Mouse (Mus musculus): Measurements from ENCODE around the gene Cmas. TPM values are rescaled to one million over a fixed set of nuclear protein-coding genes. Genes with fewer than 3 reads are reported as not detected.

Gene Cmas
- total RNA-seq, 2 experiments from 2014 or later = 100 to 102 TPM

DNA sequence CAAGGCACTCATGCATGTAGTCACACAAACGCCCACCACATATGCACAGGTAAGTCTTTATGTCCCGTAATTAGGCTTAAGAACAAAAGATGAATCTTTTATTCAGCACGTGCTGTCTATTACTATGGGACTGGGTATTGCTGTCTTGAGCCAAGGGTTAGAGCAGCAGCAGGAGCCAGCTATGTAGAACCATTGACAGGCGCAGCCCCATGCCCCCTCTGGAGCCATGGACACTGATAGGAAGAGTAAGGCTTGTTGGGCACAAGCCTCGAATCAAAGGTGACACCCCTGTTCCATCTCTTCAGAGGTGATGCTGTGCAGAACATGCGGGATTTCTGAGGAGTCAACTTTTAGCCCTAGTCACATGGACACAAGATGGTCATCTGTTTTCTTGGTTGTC lies 2.1 kb downstream of the Cmas start:
- no peak for DNase-seq (ENCODE audit: low spot score in 2 of 2)
- no peak for TF ChIP-seq CTCF (conservative IDR thresholded peaks at IDR 0.05)
- Histone ChIP-seq H3K4me3 (no peak overlapping the region), H3K27ac (no peak overlapping the region)

DNA sequence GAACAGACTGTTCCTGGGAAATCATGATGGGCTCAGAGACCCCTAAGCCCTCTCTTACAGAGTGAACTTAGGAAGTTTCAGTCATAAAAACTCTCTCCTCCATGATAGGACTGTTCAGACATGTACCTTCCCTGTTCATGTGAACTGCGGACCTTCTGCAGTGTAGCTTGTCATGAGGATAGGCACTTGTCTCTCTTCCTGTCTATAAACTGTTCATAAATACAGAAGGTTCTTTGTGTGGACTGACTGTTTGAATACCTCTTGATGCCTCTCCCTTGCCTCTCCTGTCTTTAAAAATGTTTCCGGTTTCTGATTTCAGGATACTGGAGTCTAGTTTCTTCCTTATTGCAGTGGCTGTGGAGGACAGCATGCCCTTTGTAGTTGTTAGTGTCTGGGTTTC lies 3.1 kb downstream of the Cmas start:
- DNase-seq (ENCODE audit: low spot score in 2 of 2) = no peak
- Histone ChIP-seq H3K27ac (no peak overlapping the region), H3K4me3 (no peak overlapping the region)
- TF ChIP-seq CTCF (conservative IDR thresholded peaks at IDR 0.05) = no peak

DNA sequence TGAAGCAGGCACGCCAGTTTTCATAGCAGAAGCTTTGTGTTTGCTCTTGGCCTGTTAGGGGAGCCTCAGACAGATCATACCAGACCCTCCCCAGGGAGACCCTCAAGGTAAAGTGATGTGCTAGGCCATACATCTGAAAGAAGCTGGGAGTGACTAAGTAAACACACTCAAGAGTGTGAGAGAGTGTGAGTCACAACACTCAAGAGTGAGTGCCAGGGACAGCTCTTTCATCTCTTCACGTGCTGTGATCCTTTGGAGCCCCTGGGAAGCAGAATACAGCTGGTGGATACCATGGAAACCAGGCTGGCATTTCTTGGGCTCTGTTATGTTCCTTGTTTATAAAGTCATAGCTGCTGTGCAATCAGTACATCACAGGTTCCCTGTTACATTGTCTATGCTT lies 8.4 kb downstream of the Cmas start:
- TF ChIP-seq CTCF (conservative IDR thresholded peaks at IDR 0.05) = no peak
- no peak for DNase-seq (ENCODE audit: low spot score in 2 of 2)
- Histone ChIP-seq H3K27ac (no peak overlapping the region), H3K4me3 (no peak overlapping the region)

DNA sequence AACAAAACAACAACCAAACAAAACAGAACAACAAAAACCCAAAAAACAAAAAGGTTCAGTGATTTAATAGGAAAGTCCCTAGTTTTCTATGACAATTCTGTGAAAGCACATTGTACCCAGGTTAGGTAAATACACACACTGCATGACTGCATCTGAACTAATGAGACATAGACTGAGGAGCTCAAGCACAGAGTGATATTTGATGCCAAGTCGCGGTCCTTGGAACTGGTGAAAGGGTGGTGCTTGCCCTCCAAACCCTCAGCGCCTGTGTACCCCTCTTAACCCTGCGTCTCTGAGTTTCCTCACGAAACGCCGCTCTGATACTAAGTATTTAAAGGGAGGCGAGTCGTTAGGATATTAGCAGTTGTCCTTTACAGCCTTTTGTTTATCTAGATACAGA lies 10.8 kb downstream of the Cmas start:
- no peak for DNase-seq (ENCODE audit: low spot score in 2 of 2)
- no peak for TF ChIP-seq CTCF (conservative IDR thresholded peaks at IDR 0.05)
- Histone ChIP-seq H3K4me3 (no peak overlapping the region), H3K27ac (no peak overlapping the region)

DNA sequence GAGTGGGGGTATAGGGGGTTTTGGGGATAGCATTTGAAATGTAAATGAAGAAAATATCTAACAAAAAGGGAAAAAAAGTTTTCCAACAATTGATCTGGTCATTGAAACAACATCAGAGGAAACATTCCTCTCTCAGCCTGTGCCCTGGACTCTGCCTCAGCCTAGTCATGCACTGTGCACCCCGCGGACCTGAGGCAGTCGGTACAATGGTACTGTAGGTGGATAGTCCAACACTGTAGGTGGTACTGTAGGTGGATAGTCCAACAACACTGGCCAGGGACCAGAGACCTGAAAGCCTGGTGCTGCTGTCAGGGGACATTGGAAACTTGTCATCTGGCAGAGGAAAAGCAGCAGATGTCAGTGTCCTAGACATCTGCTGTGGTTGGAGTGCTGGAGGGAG lies 13.4 kb downstream of the Cmas start:
- no peak for DNase-seq (ENCODE audit: low spot score in 2 of 2)

DNA sequence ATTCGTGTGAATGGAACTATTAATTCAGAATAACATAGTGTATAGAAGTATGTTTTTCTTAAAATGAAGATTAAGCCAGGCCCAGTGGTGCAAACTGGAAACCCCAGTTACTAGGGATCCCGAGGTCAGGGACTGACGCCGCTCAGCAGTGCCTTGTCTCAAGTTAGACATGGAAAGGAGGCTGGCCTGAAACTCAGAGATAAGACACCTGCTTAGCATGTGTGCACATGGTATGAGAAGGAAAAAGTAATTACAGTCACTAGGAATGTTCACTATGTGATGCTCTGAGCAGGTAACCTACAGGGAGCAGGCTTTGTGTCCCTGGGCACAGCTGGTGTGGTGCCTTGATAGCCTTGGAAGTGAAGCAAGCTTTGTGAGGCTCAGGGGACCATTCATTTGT lies 15.2 kb downstream of the Cmas start:
- Histone ChIP-seq H3K4me3 (no peak overlapping the region), H3K27ac (no peak overlapping the region)
- no peak for TF ChIP-seq CTCF (conservative IDR thresholded peaks at IDR 0.05)
- DNase-seq (ENCODE audit: low spot score in 2 of 2) = no peak

More for the DNA sequence above, 13.4 kb downstream of the Cmas start:
- H3K27ac ChIP-seq = no peak overlapping the region
- no peak overlapping the region for H3K4me3 ChIP-seq
- TF ChIP-seq CTCF (conservative IDR thresholded peaks at IDR 0.05) = no peak

DNA sequence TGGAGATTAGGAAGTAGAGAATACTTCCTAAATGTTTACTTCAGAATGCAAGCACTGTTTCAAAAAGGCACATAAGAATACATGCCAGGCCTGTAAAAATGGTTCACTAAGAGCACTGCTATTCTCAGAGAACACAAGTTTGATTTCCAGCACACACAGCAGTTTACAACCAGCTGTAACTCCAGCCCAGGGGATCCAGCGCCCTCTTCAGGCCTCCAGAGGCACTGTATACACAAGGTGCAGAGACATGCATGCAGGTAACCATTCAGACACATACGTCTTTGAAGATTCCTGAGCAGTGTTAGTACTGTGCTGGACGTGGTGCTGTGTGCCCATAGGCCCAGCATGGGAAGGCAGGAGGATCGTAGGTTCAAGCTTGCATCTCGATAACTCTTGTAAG lies 17.1 kb downstream of the Cmas start:
- Histone ChIP-seq H3K27ac (no peak overlapping the region), H3K4me3 (no peak overlapping the region)
- TF ChIP-seq CTCF (conservative IDR thresholded peaks at IDR 0.05) = peak; percentile 58
- no peak for DNase-seq (ENCODE audit: low spot score in 2 of 2)

DNA sequence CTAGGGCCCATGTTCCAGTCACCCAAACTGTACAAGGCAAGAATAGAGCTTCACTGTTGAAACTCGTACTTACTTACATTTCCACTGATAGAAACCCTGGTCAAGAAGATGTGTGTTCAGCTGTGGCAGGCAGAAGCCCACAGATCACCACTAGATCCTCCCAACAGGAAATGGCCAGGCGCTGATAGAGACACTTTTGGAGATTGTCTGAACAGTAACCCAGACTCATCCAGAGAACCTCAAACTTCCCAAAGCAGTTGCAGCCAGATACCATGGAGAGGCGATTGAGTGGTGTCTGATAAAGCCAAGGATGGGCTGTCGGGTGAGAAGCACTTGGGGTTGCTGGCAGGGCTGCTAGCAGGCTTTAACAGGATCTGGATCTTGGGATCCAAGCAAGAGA lies 20.4 kb downstream of the Cmas start:
- Histone ChIP-seq H3K27ac (no peak overlapping the region), H3K4me3 (no peak overlapping the region)
- TF ChIP-seq CTCF (conservative IDR thresholded peaks at IDR 0.05) = no peak
- DNase-seq (ENCODE audit: low spot score in 2 of 2) = no peak

DNA sequence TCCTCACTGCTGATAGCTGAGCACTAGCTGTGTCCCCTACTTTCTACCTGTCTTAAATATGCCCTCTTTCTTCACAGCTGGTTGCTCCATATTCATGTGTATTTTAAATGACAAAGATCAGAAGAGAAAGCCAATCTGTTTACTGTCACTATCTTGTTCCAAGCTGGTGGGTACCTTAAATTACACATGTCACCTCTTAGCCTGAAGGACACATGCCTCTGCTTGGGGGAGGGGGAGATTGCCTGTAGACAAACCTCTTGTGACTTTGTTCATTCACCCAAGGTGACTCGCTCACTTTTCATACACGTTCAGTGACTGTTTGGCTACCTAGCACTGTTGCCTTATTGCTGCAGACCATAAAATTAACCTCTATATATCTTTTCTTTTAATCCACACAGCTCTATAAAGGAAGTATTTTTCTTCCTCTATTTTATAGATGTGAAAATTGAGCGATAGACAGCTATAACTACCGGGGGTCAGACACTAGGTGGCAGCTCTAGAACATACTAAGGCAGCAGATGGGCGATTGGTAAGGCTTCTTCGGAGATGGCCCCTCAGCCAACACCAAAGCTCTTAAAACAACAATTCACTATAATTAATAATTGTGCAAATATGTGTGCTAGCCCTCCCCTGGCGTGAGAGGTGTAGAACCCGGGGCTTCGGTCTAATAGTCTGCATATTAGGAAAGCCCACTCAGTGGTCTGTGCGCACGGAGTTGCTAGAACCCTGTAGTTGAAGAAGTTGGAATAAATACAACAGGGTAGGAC lies 22.7 kb downstream of the Cmas start:
- peak; percentile 88 for TF ChIP-seq CTCF (conservative IDR thresholded peaks at IDR 0.05)
- no peak overlapping the region for H3K27ac ChIP-seq
- peak; percentile 55 to 67 for DNase-seq (ENCODE audit: low spot score in 2 of 2)
- no peak overlapping the region for H3K4me3 ChIP-seq

DNA sequence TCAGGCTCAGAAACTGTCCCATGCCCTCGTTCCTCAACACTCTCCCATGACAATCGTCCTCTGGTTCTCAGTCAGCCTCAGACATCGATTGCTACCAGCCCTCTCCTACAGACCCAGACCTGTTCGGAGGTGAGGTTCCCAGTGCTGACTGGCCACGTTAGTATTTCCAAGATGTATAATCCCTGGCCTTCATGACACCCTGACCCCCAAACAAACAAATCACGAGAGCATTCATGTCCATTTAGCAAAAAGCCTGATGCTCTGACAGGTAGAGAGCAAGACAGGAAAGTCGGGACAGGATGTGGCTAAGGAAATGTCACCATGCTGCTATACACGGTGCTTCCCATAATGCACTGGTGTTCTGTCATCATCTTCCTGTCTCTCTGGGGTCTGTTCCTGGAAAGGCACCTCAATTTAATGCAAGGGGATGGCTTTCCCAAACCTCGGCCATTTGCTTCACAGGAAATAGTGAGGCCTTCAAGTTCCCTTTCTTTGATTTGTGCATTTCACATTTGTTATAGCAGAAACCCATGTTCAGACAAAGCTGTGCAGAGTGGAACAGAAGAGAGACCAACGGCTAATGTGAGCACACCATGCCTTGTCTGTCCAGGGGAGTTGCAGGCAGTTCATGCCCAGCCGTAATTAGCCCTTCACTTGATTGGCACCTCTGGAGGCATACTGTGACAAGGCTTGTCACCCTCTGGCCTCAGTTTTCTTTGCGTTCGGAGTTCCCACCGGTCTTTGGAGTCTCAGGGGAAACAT lies 23.5 kb downstream of the Cmas start:
- H3K27ac ChIP-seq = no peak overlapping the region
- no peak for TF ChIP-seq CTCF (conservative IDR thresholded peaks at IDR 0.05)
- DNase-seq (ENCODE audit: low spot score in 2 of 2) = no peak
- H3K4me3 ChIP-seq = no peak overlapping the region

DNA sequence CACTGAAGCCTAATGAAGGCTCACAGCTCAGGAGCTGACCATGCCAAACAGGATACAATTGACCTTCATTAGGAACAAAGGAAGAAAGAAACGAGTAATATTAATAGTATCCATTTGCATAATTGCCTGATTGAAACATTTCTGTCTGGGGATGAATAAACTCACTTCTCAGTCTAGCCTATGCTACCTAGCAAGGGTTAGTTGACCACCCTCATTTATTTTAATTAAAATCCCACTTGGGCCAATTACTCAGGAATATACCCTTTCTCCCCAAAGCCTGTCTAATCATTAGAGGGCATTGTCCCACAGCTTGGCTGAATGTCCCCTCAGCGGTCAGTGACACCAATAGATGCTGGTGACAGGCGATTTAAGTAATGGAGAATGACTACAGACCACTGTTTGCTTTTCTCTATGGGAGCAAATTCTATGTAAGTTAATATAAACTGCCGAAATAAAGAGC lies 24.1 kb downstream of the Cmas start:
- H3K4me3 ChIP-seq = no peak overlapping the region
- no peak for TF ChIP-seq CTCF (conservative IDR thresholded peaks at IDR 0.05)
- DNase-seq (ENCODE audit: low spot score in 2 of 2) = no peak
- H3K27ac ChIP-seq = no peak overlapping the region

DNA sequence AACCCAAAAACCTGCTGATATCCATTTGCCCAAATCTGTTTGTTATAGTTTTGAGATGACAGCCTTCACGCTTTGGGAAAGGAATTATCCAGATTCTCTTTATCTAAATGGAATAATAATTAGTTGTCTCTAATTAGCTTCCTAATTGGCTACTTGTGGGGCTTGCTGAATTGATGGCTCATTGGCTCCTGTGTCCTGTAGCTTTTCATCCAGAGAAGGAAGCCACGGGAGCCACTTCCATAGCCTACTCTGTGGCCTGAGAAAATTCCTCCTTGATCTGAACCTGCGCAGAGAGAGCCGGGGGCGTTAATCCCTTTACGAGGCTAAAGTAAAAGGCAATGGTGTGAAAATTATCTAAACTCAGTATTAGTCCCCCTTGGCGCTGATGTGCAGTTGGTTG lies 24.8 kb downstream of the Cmas start:
- H3K27ac ChIP-seq = no peak overlapping the region
- no peak for DNase-seq (ENCODE audit: low spot score in 2 of 2)
- TF ChIP-seq CTCF (conservative IDR thresholded peaks at IDR 0.05) = no peak
- no peak overlapping the region for H3K4me3 ChIP-seq

DNA sequence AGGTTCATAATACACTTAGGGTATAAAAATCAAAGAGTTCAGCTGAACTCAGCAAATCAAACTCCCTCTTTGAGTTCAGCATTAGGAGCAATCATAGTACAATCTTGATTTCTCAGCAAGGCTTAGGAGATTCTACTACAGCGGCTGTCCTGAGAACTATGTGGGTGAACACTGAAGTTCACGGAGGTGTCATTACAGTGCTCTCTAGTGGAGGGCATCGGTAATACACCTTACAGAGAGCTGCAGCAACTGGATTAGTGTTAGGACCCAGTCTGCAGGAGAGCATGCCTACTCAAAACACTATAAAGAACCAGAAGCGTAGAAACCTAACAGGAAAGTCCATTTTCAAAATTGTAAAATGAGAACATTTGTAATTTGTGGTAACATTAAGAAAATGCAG lies 28.9 kb downstream of the Cmas start:
- DNase-seq (ENCODE audit: low spot score in 2 of 2) = peak in 1 of 2 experiments; percentile 48
- H3K4me3 ChIP-seq = no peak overlapping the region
- H3K27ac ChIP-seq = no peak overlapping the region
- TF ChIP-seq CTCF (conservative IDR thresholded peaks at IDR 0.05) = peak; percentile 86

DNA sequence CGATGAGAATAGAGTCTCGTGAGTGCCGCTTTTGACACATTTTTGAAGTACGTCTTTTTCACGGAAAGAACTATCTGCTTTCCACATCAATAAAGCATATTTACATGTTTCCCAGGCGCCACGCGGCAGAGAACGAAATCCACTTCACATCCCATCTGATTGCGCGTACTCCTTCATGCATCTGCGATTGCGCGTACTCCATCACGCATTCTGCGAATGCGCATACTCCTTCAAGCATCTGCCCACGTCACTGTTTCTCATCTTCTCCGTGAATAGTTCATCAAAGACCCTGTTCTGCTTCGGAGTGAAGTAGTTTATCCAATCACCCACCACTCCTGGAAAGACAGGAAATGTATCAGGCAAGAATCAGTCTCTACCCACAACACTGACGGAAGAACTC lies 29.6 kb downstream of the Cmas start:
- Histone ChIP-seq H3K4me3 (no peak overlapping the region), H3K27ac (no peak overlapping the region)
- TF ChIP-seq CTCF (conservative IDR thresholded peaks at IDR 0.05) = no peak
- DNase-seq (ENCODE audit: low spot score in 2 of 2) = no peak
